Mouse (Mus musculus) brain, embryonic 14.5 days (tissue): Measurements from ENCODE around the gene Dab2ip.

Experiments used
- CTCF ChIP-seq: fragments of 200-500 bp; IDR thresholded peaks from 2 replicates; pipeline ENCODE4 v1.5.1; 2012; ENCODE audit warnings: inconsistent platforms, mild to moderate bottlenecking, moderate library complexity, borderline replicate concordance; ENCODE audit not compliant: insufficient read depth, insufficient read length; ENCODE audit errors: extremely low read depth
- POLR2A ChIP-seq: fragments of 200-500 bp; IDR thresholded peaks from 2 replicates; pipeline ENCODE4 v1.6.1; 2012; ENCODE audit warnings: mild to moderate bottlenecking, inconsistent platforms, borderline replicate concordance; ENCODE audit not compliant: poor library complexity, insufficient read depth, insufficient read length, severe bottlenecking; ENCODE audit errors: extremely low read depth

DNA sequence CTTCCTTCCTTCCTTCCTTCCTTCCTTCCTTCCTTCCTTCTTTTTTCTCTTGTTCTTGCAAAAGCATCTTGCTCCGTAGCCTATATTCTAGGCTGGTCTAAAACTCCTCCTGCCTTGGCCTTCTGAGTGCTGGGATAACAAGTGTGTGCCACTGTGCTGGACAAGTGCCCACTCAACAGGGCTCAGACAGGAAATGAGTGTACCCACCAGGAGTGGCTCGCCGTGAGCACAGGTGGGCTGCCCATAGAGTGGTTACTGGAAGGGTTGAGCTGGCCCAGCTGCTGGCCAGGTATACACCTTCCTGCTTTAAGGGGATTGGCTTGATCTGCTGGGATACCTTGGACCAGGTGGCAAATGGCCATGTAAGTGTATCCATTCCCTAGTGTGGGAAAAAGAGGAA lies 139.7 kb downstream of the Dab2ip start:
- TF ChIP-seq CTCF (no peak), POLR2A (no peak)
